In the genomic region with DNA sequence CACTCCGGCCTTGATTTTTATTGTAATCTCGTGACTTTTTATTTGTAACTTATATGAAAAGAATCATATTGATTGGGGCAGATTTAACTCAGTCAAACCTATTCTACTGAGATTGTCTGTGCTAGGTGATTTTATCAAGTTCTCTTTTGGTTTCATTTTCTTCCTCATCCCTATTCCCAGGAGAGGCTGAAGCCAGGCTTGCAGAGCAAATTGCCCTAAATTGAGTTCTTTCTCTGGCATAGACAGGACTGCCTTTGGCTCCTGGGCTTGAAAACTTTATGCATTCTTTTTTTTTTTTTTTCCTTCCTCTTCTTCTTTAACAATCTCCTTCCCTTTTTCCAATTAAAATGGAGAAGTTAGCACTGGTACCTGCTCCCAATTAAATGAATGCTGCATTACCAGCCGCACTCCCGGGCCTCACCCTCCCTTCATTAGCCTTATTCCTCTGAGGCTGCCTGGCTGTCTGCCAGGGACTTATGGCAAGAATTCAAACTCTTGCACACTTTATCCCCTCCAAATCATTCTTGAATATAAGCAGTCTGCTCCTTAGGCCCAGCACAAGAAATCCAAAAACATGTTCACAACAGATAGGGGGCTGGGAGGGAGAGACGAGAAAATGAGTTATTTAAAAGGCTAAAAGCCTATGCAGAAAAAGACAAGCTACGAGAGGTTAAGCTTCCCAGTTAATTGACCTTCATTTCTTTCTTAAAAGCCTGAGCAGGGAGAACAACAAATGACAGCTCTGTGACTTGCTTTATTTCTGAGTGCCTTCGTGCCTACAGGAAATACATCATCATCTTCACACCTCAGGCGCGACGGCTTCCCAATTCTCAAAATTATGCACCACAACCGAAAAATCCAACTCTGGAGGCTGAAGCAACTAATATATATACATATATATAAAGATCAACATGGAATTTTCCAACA, we compare ENCODE assay signal across 9 mouse cellular contexts.
DNase-seq lines count a peak whose midpoint lies in the region; ATAC-seq lines count a peak whose summit lies in the region.
"Had no signal": no experiment of that assay in that cellular context is flagged by ENCODE, and none has a peak within 500 bp of the region (broad histone marks: within the 10 kb centered on the region; RNA-seq: fewer than 3 reads in every experiment).

No protein-coding gene starts in this region.

- H3K9me3 ChIP-seq in embryonic facial prominence, embryonic 11.5 days (replicated peaks; ENCODE audit: control insufficient read depth, low read length): no peaks in the 10 kb centered on the region
- H3K9me3 ChIP-seq in embryonic facial prominence, embryonic 10.5 days: no peaks in the 10 kb centered on the region
- no peaks in the 10 kb centered on the region for H3K9me3 ChIP-seq in hindbrain, embryonic 15.5 days
- H3K9me3 ChIP-seq in limb, embryonic 13.5 days: no peaks in the 10 kb centered on the region
- H3K9me3 ChIP-seq: liver, embryonic 13.5 days had no signal

- 66% methylated on average over 11 of the region's 11 CpGs for WGBS in embryonic facial prominence, embryonic 11.5 days
- 74% methylated on average over 11 of the region's 11 CpGs for WGBS in embryonic facial prominence, embryonic 10.5 days
- WGBS in hindbrain, embryonic 15.5 days: 51% methylated on average over 11 of the region's 11 CpGs
- WGBS in limb, embryonic 13.5 days: 23% methylated on average over 11 of the region's 11 CpGs

- no peaks in the 10 kb centered on the region for H3K27me3 ChIP-seq in embryonic facial prominence, embryonic 11.5 days (ENCODE audit: control insufficient read depth, insufficient read depth, low read length)
- H3K27me3 ChIP-seq in embryonic facial prominence, embryonic 10.5 days (replicated peaks; ENCODE audit: low read depth, poor library complexity, severe bottlenecking): no peaks in the 10 kb centered on the region
- H3K27me3 ChIP-seq in hindbrain, embryonic 15.5 days: no peaks in the 10 kb centered on the region
- no peaks in the 10 kb centered on the region for H3K27me3 ChIP-seq in limb, embryonic 13.5 days
- H3K27me3 ChIP-seq: liver, embryonic 13.5 days had no signal

- no peak overlapping the region for H3K4me2 ChIP-seq in embryonic facial prominence, embryonic 11.5 days (ENCODE audit: low read depth, low read length)
- no peak overlapping the region; the same call in 1 of the 2 replicates for H3K4me2 ChIP-seq in hindbrain, embryonic 15.5 days
- peak overlapping the region; percentile 40 for H3K4me2 ChIP-seq in limb, embryonic 13.5 days (replicated peaks)
- H3K4me2 ChIP-seq: liver, embryonic 13.5 days had no signal

- H3K27ac ChIP-seq in embryonic facial prominence, embryonic 11.5 days (replicated peaks; ENCODE audit: low read depth, low read length): no peak overlapping the region
- no peak overlapping the region for H3K27ac ChIP-seq in embryonic facial prominence, embryonic 10.5 days (replicated peaks)
- H3K27ac ChIP-seq in hindbrain, embryonic 15.5 days (replicated peaks): peak overlapping the region; percentile 36; the same call in 1 of the 2 replicates
- H3K27ac ChIP-seq in limb, embryonic 13.5 days: peak overlapping the region; percentile 52; the same call in 1 of the 2 replicates
- H3K27ac ChIP-seq: liver, embryonic 13.5 days had no signal

- no peaks in the 10 kb centered on the region for H3K4me1 ChIP-seq in embryonic facial prominence, embryonic 11.5 days (ENCODE audit: control insufficient read depth, insufficient read depth, low read length)
- H3K4me1 ChIP-seq in embryonic facial prominence, embryonic 10.5 days: no peaks in the 10 kb centered on the region; the same call in 1 of the 2 replicates
- peaks cover 9% of the 10 kb centered on the region for H3K4me1 ChIP-seq in hindbrain, embryonic 15.5 days (replicated peaks)
- peaks cover 9% of the 10 kb centered on the region; the same call in 1 of the 2 replicates for H3K4me1 ChIP-seq in limb, embryonic 13.5 days
- H3K4me1 ChIP-seq: liver, embryonic 13.5 days had no signal

- 0 out of 2 replicates have a peak, but pooled peaks have one; percentile 39 for ATAC-seq in embryonic facial prominence, embryonic 11.5 days (replicated peaks; ENCODE audit: insufficient number of reproducible peaks, low FRiP score, low TSS enrichment, low read depth)
- ATAC-seq in hindbrain, embryonic 15.5 days (ENCODE audit: low FRiP score, low read depth): peak; percentile 71; the same call in 1 of the 2 replicates
- ATAC-seq in limb, embryonic 13.5 days (ENCODE audit: low FRiP score, low read depth): peak; percentile 93

- H3K4me3 ChIP-seq in embryonic facial prominence, embryonic 11.5 days (ENCODE audit: low read depth, low read length): no peak overlapping the region
- no peak overlapping the region for H3K4me3 ChIP-seq in embryonic facial prominence, embryonic 10.5 days
- no peak overlapping the region for H3K4me3 ChIP-seq in hindbrain, embryonic 15.5 days
- 0 out of 2 replicates have a peak overlapping the region, but pooled peaks have one; percentile 1 for H3K4me3 ChIP-seq in limb, embryonic 13.5 days
- H3K4me3 ChIP-seq: liver, embryonic 13.5 days had no signal

- H3K9ac ChIP-seq in embryonic facial prominence, embryonic 11.5 days (replicated peaks; ENCODE audit: low read length): no peak overlapping the region
- H3K9ac ChIP-seq in hindbrain, embryonic 15.5 days: no peak overlapping the region
- no peak overlapping the region for H3K9ac ChIP-seq in limb, embryonic 13.5 days
- H3K9ac ChIP-seq: liver, embryonic 13.5 days had no signal

- peak; percentile 21 for DNase-seq in embryonic facial prominence, embryonic 11.5 days (ENCODE audit: low spot score)
- DNase-seq in embryonic facial prominence, embryonic 10.5 days (ENCODE audit: low spot score): no peak
- DNase-seq in urinary bladder, postnatal 14 days (ENCODE audit: low spot score): peak; percentile 14
- DNase-seq in urinary bladder, postnatal 25 days (ENCODE audit: low spot score): no peak
- DNase-seq in spleen, postnatal 36 days (ENCODE audit: low spot score in 2 of 2): no peak
- no peak for DNase-seq in urinary bladder, adult 2 months (ENCODE audit: low spot score)
- DNase-seq: liver, embryonic 13.5 days had no signal

- no peaks in the 10 kb centered on the region for H3K36me3 ChIP-seq in embryonic facial prominence, embryonic 11.5 days (replicated peaks; ENCODE audit: control insufficient read depth, insufficient read depth, low read depth, low read length)
- H3K36me3 ChIP-seq in embryonic facial prominence, embryonic 10.5 days (replicated peaks): no peaks in the 10 kb centered on the region
- no peaks in the 10 kb centered on the region for H3K36me3 ChIP-seq in hindbrain, embryonic 15.5 days
- H3K36me3 ChIP-seq in limb, embryonic 13.5 days: no peaks in the 10 kb centered on the region
- H3K36me3 ChIP-seq: liver, embryonic 13.5 days had no signal

Comparison
In these comparisons a context has a peak if more than half of its experiments do, and no peak if none do; other contexts are left out.
1. DNase-seq: peak in embryonic facial prominence, embryonic 11.5 days (single experiment) and urinary bladder, postnatal 14 days (single experiment); none in embryonic facial prominence, embryonic 10.5 days (single experiment), urinary bladder, postnatal 25 days (single experiment), spleen, postnatal 36 days (0 of 2) and urinary bladder, adult 2 months (single experiment).
2. ATAC-seq: peak in every context shown above with its lines; median percentile 93 in limb, embryonic 13.5 days; 71 in hindbrain, embryonic 15.5 days; 39 in embryonic facial prominence, embryonic 11.5 days.
3. H3K27ac ChIP-seq: peak in hindbrain, embryonic 15.5 days (single experiment) and limb, embryonic 13.5 days (single experiment); none in embryonic facial prominence, embryonic 11.5 days (single experiment) and embryonic facial prominence, embryonic 10.5 days (single experiment).